Mouse (Mus musculus) embryonic facial prominence, embryonic 13.5 days (tissue): Measurements from ENCODE around the gene Atp8b3. TPM values are rescaled to one million over a fixed set of nuclear protein-coding genes. Genes with fewer than 3 reads are reported as not detected.

Experiments used
- ATAC-seq: fragments of 200-750 bp; cut with Nextera tagmentation; 2 replicates; pipeline ENCODE4 v1.8.0; 2017; ENCODE audit warnings: low read depth; ENCODE audit not compliant: insufficient number of reproducible peaks, insufficient read depth, low FRiP score, low TSS enrichment
- H3K27ac ChIP-seq: fragments of 300-500 bp; sonication (generic); 2 replicates; pipeline ENCODE4 v1.5.1; 2015; ENCODE audit warnings: moderate library complexity, mild to moderate bottlenecking, inconsistent platforms
- H3K27me3 ChIP-seq: fragments of 300-500 bp; sonication (generic); 2 replicates; pipeline ENCODE4 v1.6.1; 2015; ENCODE audit warnings: mild to moderate bottlenecking, inconsistent platforms
- H3K36me3 ChIP-seq: fragments of 300-500 bp; sonication (generic); 2 replicates; pipeline ENCODE4 v1.6.1; 2015; ENCODE audit warnings: mild to moderate bottlenecking, inconsistent platforms
- H3K4me1 ChIP-seq: fragments of 300-500 bp; sonication (generic); 2 replicates; pipeline ENCODE4 v1.6.1; 2015; ENCODE audit warnings: inconsistent platforms
- H3K4me2 ChIP-seq: fragments of 300-500 bp; sonication (generic); 2 replicates; pipeline ENCODE4 v1.6.1; 2015; ENCODE audit warnings: moderate library complexity, mild to moderate bottlenecking, inconsistent platforms
- H3K4me3 ChIP-seq: fragments of 300-500 bp; sonication (generic); 2 replicates; pipeline ENCODE4 v1.5.1; 2015; ENCODE audit warnings: mild to moderate bottlenecking, inconsistent platforms
- H3K9ac ChIP-seq: fragments of 300-500 bp; sonication (generic); 2 replicates; pipeline ENCODE4 v1.6.1; 2015; ENCODE audit warnings: mild to moderate bottlenecking, inconsistent platforms
- H3K9me3 ChIP-seq: fragments of 300-500 bp; sonication (generic); 2 replicates; pipeline ENCODE4 v1.6.1; 2016; ENCODE audit warnings: inconsistent platforms
- WGBS: fragments of 180-500 bp; shearing (Covaris S2); methylation state at CpG from one replicate; pipeline ENCODE4 v1.1.7; 2015; ENCODE audit warnings: mixed read lengths; 5-methylcytosine and 5-hydroxymethylcytosine counted together
- polyA plus RNA-seq: library from polyadenylated mRNA; unstranded; fragments of >200 nt; fragmentation: Nextera tagmentation; extraction: Ambion mirVana; gene quantifications from 2 replicates; pipeline ENCODE4 v1.2.1, GENCODE M21; 2015

Gene Atp8b3
- polyA plus RNA-seq, 1 experiment from 2014 or later, result 0.04 TPM

GRCm38 (mm10) chr10:80566375-80567092 is 27.6 kb upstream of the Atp8b3 start:
- Histone ChIP-seq H3K36me3 (peaks cover 18% of the 10 kb centered on the region), H3K9me3 (no peaks in the 10 kb centered on the region), H3K27ac (no peak overlapping the region), H3K27me3 (no peaks in the 10 kb centered on the region), H3K4me2 (no peak overlapping the region), H3K4me1 (peaks cover 40% of the 10 kb centered on the region), H3K4me3 (peak overlapping the region; percentile 9; the same call in 1 of the 2 replicates), H3K9ac (no peak overlapping the region)
- WGBS, result 23% methylated on average over 17 of the region's 17 CpGs
- ATAC-seq, result peak; percentile 16

- under 1% methylated on average over 70 of the region's 72 CpGs for WGBS
- Histone ChIP-seq H3K4me1 (peaks cover 39% of the 10 kb centered on the region), H3K27me3 (no peaks in the 10 kb centered on the region), H3K9ac (peak within 1 kb of the TSS; percentile 98), H3K4me2 (peak within 1 kb of the TSS; percentile 89), H3K36me3 (no peaks in the 10 kb centered on the region), H3K27ac (peak within 1 kb of the TSS; percentile 92), H3K4me3 (peak within 1 kb of the TSS; percentile 99), H3K9me3 (no peaks in the 10 kb centered on the region)
- peak; percentile 70; the same call in 1 of the 2 replicates for ATAC-seq
Measured at GRCm38 (mm10) chr10:80561116-80561944, 22.4 kb upstream of the Atp8b3 start, which contains the start of gene Rexo1. Gene Rexo1, minus strand, starts transcription at chr10:80561560.

GRCm38 (mm10) chr10:80560621-80561020 is 21.7 kb upstream of the Atp8b3 start:
- Histone ChIP-seq H3K27ac (peak overlapping the region; percentile 92), H3K4me1 (peaks cover 38% of the 10 kb centered on the region), H3K4me2 (peak overlapping the region; percentile 89), H3K9me3 (no peaks in the 10 kb centered on the region), H3K36me3 (no peaks in the 10 kb centered on the region), H3K9ac (peak overlapping the region; percentile 98), H3K27me3 (no peaks in the 10 kb centered on the region), H3K4me3 (peak overlapping the region; percentile 99)
- 2% methylated on average over 13 of the region's 13 CpGs for WGBS
- ATAC-seq, result no peak

GRCm38 (mm10) chr10:80559431-80559830 is 20.5 kb upstream of the Atp8b3 start:
- no peak overlapping the region for H3K4me3 ChIP-seq
- H3K36me3 ChIP-seq, result no peaks in the 10 kb centered on the region
- H3K27ac ChIP-seq, result no peak overlapping the region
- ATAC-seq, result no peak
- peak overlapping the region; percentile 32; the same call in 1 of the 2 replicates for H3K9ac ChIP-seq
- no peaks in the 10 kb centered on the region for H3K27me3 ChIP-seq
- no peaks in the 10 kb centered on the region for H3K9me3 ChIP-seq
- 91% methylated on average over 7 of the region's 7 CpGs for WGBS
- peak overlapping the region; percentile 14; the same call in 1 of the 2 replicates for H3K4me2 ChIP-seq
- peaks cover 38% of the 10 kb centered on the region for H3K4me1 ChIP-seq

- H3K4me2 ChIP-seq, result no peak overlapping the region
- no peaks in the 10 kb centered on the region for H3K9me3 ChIP-seq
- H3K4me3 ChIP-seq, result no peak overlapping the region
- no peak overlapping the region for H3K27ac ChIP-seq
- ATAC-seq, result no peak
- WGBS, result 38% methylated on average over 5 of the region's 5 CpGs
- no peaks in the 10 kb centered on the region for H3K27me3 ChIP-seq
- no peaks in the 10 kb centered on the region for H3K36me3 ChIP-seq
- H3K9ac ChIP-seq, result peak overlapping the region; percentile 54; the same call in 1 of the 2 replicates
- H3K4me1 ChIP-seq, result peaks cover 33% of the 10 kb centered on the region
Measured at GRCm38 (mm10) chr10:80557346-80557965, 18.5 kb upstream of the Atp8b3 start.

- H3K9me3 ChIP-seq, result no peaks in the 10 kb centered on the region
- H3K27ac ChIP-seq, result no peak overlapping the region
- ATAC-seq, result no peak
- no peak overlapping the region for H3K4me3 ChIP-seq
- no peak overlapping the region for H3K4me2 ChIP-seq
- peaks cover 19% of the 10 kb centered on the region for H3K36me3 ChIP-seq
- WGBS, result 83% methylated on average over 6 of the region's 6 CpGs
- H3K27me3 ChIP-seq, result no peaks in the 10 kb centered on the region
- H3K4me1 ChIP-seq, result peaks cover 14% of the 10 kb centered on the region
- no peak overlapping the region for H3K9ac ChIP-seq
Measured at GRCm38 (mm10) chr10:80553997-80554396, 15.1 kb upstream of the Atp8b3 start.

GRCm38 (mm10) chr10:80553575-80553974 is 14.7 kb upstream of the Atp8b3 start:
- peaks cover 24% of the 10 kb centered on the region for H3K36me3 ChIP-seq
- no peaks in the 10 kb centered on the region for H3K9me3 ChIP-seq
- no peak overlapping the region for H3K4me2 ChIP-seq
- 90% methylated on average over 8 of the region's 8 CpGs for WGBS
- peaks cover 13% of the 10 kb centered on the region for H3K4me1 ChIP-seq
- H3K9ac ChIP-seq, result no peak overlapping the region
- H3K27ac ChIP-seq, result no peak overlapping the region
- H3K4me3 ChIP-seq, result no peak overlapping the region
- H3K27me3 ChIP-seq, result no peaks in the 10 kb centered on the region
- ATAC-seq, result no peak

- no peak for ATAC-seq
- no peak overlapping the region for H3K9ac ChIP-seq
- no peaks in the 10 kb centered on the region for H3K27me3 ChIP-seq
- no peak overlapping the region for H3K27ac ChIP-seq
- no peak overlapping the region for H3K4me2 ChIP-seq
- H3K9me3 ChIP-seq, result no peaks in the 10 kb centered on the region
- peaks cover 36% of the 10 kb centered on the region for H3K36me3 ChIP-seq
- no peak overlapping the region for H3K4me3 ChIP-seq
- WGBS, result 66% methylated on average over 9 of the region's 9 CpGs
- peaks cover 1% of the 10 kb centered on the region for H3K4me1 ChIP-seq
Measured at GRCm38 (mm10) chr10:80552364-80552763, 13.4 kb upstream of the Atp8b3 start.

GRCm38 (mm10) chr10:80549279-80549678 is 10.4 kb upstream of the Atp8b3 start:
- ATAC-seq, result no peak
- Histone ChIP-seq H3K4me2 (no peak overlapping the region), H3K36me3 (peaks cover 67% of the 10 kb centered on the region), H3K9me3 (no peaks in the 10 kb centered on the region), H3K9ac (no peak overlapping the region), H3K4me3 (no peak overlapping the region), H3K27ac (no peak overlapping the region), H3K4me1 (no peaks in the 10 kb centered on the region), H3K27me3 (no peaks in the 10 kb centered on the region)
- WGBS, result 91% methylated on average over 21 of the region's 21 CpGs

- H3K36me3 ChIP-seq, result peaks cover 74% of the 10 kb centered on the region
- H3K4me1 ChIP-seq, result no peaks in the 10 kb centered on the region
- no peak overlapping the region for H3K4me2 ChIP-seq
- 75% methylated on average over 10 of the region's 10 CpGs for WGBS
- no peak overlapping the region for H3K9ac ChIP-seq
- H3K9me3 ChIP-seq, result no peaks in the 10 kb centered on the region
- H3K27me3 ChIP-seq, result no peaks in the 10 kb centered on the region
- H3K4me3 ChIP-seq, result no peak overlapping the region
- no peak overlapping the region for H3K27ac ChIP-seq
- ATAC-seq, result 0 out of 2 replicates have a peak, but pooled peaks have one; percentile 21
Measured at GRCm38 (mm10) chr10:80548428-80549006, 9.6 kb upstream of the Atp8b3 start.

GRCm38 (mm10) chr10:80547539-80547938 is 8.6 kb upstream of the Atp8b3 start:
- H3K4me2 ChIP-seq, result no peak overlapping the region
- no peaks in the 10 kb centered on the region for H3K9me3 ChIP-seq
- H3K27me3 ChIP-seq, result no peaks in the 10 kb centered on the region
- H3K4me3 ChIP-seq, result no peak overlapping the region
- no peak overlapping the region for H3K27ac ChIP-seq
- H3K4me1 ChIP-seq, result no peaks in the 10 kb centered on the region
- no peak for ATAC-seq
- 93% methylated on average over 15 of the region's 15 CpGs for WGBS
- no peak overlapping the region for H3K9ac ChIP-seq
- H3K36me3 ChIP-seq, result peaks cover 84% of the 10 kb centered on the region
